Mouse (Mus musculus): ENCODE measurements around the gene Ocm.

- TF ChIP-seq EP300 (IDR thresholded peaks at IDR 0.05; ENCODE audit: low read depth in 1 of 2, low read length in 2 of 2), result no peak
- no peak for TF ChIP-seq CTCF (IDR thresholded peaks at IDR 0.05 in 2 of 3, conservative IDR thresholded peaks at IDR 0.05 in 1 of 3; ENCODE audit: control insufficient read depth in 1 of 3, insufficient read depth in 1 of 3, low read depth in 2 of 3, low read length in 3 of 3, poor library complexity in 1 of 3, severe bottlenecking in 1 of 3)
- TF ChIP-seq MYB (IDR thresholded peaks at IDR 0.05; ENCODE audit: low read depth, low read length), result no peak
- no peak for TF ChIP-seq ZNF384 (IDR thresholded peaks at IDR 0.05; ENCODE audit: low read depth, low read length)
Measured at GRCm38 (mm10) chr5:144015312-144015650, 11.2 kb downstream of the Ocm start.

Measured in MEL (cell line).